Mouse (Mus musculus): ENCODE results near the gene Muc4. TPM values are rescaled to one million over a fixed set of nuclear protein-coding genes. Genes with fewer than 3 reads are reported as not detected.

Muc4 gene
- polyA plus RNA-seq, 1 experiment from 2014 or later: 0.21 TPM

DNA sequence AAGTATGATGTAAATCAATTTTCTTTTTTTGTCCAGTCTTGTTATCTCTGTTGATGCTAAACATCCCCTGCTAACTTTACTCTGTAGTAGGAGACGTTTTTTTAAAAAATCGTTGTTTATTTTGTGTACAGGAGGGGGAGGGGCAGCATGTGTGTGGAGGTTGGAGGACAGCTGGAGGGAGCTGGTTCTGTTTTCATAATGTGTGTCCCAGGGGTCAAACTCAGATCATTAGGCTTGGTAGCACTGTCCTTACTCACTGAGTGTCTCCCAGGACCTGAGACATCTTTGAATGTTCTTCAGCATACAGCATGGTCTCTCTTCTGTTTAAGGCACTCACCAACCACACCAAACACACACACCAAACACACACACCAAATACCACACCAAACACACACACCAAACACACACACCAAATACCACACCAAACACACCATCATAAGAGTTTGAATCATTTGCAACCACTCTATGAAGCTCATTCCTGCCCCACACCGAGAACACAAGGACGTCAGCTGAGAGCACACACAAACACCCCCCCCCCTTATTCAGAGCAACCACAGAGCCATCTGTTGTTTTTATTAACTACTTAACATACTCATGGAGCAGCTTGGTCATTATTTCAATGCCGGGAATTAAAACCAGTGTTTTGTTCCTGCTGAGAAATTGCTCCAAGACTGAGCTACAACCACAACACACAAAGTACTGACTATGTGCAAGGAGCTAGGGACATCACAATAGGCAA lies 47.8 kb downstream of the Muc4 start:
- H3K4me2 ChIP-seq (ENCODE audit: low read depth, low read length): no peak overlapping the region
- H3K36me3 ChIP-seq (ENCODE audit: control insufficient read depth, insufficient read depth): no peaks in the 10 kb centered on the region
- no peaks in the 10 kb centered on the region for H3K27me3 ChIP-seq (ENCODE audit: control insufficient read depth, insufficient read depth, low read length)
- H3K9me3 ChIP-seq (replicated peaks; ENCODE audit: control insufficient read depth, low read length): no peaks in the 10 kb centered on the region
- WGBS: 52% methylated on average over 5 of the region's 5 CpGs
- no peak overlapping the region for H3K4me3 ChIP-seq (ENCODE audit: low read length)
- H3K27ac ChIP-seq (ENCODE audit: low read length): no peak overlapping the region
- no peak overlapping the region for H3K9ac ChIP-seq (ENCODE audit: low read length)
- H3K4me1 ChIP-seq (ENCODE audit: control insufficient read depth, insufficient read depth, low read length): 0 out of 2 replicates have a peak, but pooled peaks cover 3% of the 10 kb centered on the region
- no peak for ATAC-seq (replicated peaks; ENCODE audit: extremely low read depth, insufficient read depth, low FRiP score)

DNA sequence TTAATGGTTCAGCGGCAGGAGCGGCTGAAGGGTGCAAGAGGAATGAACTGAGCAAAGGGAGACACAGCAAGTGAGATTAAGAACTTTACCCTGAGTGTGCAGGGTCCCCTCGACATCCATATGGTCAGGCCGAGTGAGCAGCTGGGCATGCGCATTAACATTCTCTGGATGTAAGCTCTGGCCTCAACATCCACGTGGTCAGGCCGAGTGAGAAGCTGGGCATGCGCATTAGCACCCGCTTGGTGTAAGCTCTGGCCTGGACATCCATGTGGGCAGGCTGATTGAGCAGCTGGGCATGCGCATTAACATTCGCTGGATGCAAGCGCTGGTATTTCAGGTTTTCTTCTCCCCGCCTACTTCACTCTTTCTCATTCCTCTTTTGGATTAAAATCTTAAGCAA lies 49.2 kb downstream of the Muc4 start:
- Histone ChIP-seq H3K36me3 (ENCODE audit: control insufficient read depth, insufficient read depth) (no peaks in the 10 kb centered on the region), H3K4me3 (ENCODE audit: low read length) (no peak overlapping the region), H3K9ac (ENCODE audit: low read length) (no peak overlapping the region), H3K9me3 (replicated peaks; ENCODE audit: control insufficient read depth, low read length) (no peaks in the 10 kb centered on the region), H3K4me2 (ENCODE audit: low read depth, low read length) (no peak overlapping the region), H3K27ac (ENCODE audit: low read length) (no peak overlapping the region), H3K27me3 (ENCODE audit: control insufficient read depth, insufficient read depth, low read length) (no peaks in the 10 kb centered on the region), H3K4me1 (ENCODE audit: control insufficient read depth, insufficient read depth, low read length) (no peaks in the 10 kb centered on the region)
- ATAC-seq (replicated peaks; ENCODE audit: extremely low read depth, insufficient read depth, low FRiP score): no peak
- WGBS: 80% methylated on average over 13 of the region's 13 CpGs

DNA sequence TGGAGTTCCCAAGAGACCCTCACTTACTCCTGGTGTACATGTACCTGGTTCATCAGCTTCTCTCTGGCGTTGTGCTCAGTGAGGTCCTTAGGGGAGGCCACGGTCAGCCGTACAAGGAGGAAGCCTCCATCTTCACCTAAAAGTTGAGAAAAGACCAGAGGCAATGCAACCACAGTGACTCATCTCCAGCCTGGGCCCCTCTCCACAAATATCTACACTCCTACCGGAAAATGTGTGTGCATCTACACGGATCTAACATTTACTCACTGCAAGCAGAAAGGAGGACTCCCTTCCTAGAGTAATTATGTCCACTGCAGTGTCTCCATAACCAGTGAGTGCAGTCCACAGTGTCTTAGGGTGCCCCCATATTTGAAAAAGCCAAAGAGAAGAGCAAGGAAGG lies 54.4 kb downstream of the Muc4 start:
- H3K36me3 ChIP-seq (ENCODE audit: control insufficient read depth, insufficient read depth): no peaks in the 10 kb centered on the region
- WGBS: 87% methylated on average over 5 of the region's 5 CpGs
- no peak overlapping the region for H3K4me2 ChIP-seq (ENCODE audit: low read depth, low read length)
- ATAC-seq (replicated peaks; ENCODE audit: extremely low read depth, insufficient read depth, low FRiP score): no peak
- H3K27ac ChIP-seq (ENCODE audit: low read length): no peak overlapping the region
- 0 out of 2 replicates have a peak, but pooled peaks cover 4% of the 10 kb centered on the region for H3K4me1 ChIP-seq (ENCODE audit: control insufficient read depth, insufficient read depth, low read length)
- no peak overlapping the region for H3K9ac ChIP-seq (ENCODE audit: low read length)
- no peaks in the 10 kb centered on the region for H3K27me3 ChIP-seq (ENCODE audit: control insufficient read depth, insufficient read depth, low read length)
- H3K4me3 ChIP-seq (ENCODE audit: low read length): no peak overlapping the region
- no peaks in the 10 kb centered on the region for H3K9me3 ChIP-seq (replicated peaks; ENCODE audit: control insufficient read depth, low read length)

DNA sequence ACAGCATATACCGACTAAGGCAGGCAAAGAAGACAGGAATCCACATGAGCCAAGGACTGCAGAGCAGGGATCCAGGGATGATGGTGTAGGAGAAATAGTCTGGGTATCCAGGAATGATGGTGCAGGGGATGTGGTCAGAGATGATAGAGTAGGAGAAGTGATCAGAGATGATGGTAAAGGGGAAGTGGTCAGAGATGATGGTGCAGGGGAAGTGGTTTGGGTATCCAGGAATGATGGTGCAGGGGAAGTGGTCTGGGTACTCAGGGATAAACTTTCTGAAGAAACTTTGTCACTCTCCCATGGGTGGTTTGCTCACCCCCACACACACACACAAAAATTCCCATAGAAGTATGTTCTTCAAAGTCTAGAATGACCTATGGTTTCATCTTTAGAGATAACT lies 59.5 kb downstream of the Muc4 start:
- Histone ChIP-seq H3K9ac (ENCODE audit: low read length) (no peak overlapping the region), H3K36me3 (ENCODE audit: control insufficient read depth, insufficient read depth) (no peaks in the 10 kb centered on the region), H3K4me1 (ENCODE audit: control insufficient read depth, insufficient read depth, low read length) (0 out of 2 replicates have a peak, but pooled peaks cover 4% of the 10 kb centered on the region), H3K4me2 (ENCODE audit: low read depth, low read length) (no peak overlapping the region), H3K27me3 (ENCODE audit: control insufficient read depth, insufficient read depth, low read length) (no peaks in the 10 kb centered on the region), H3K4me3 (ENCODE audit: low read length) (no peak overlapping the region), H3K27ac (ENCODE audit: low read length) (no peak overlapping the region), H3K9me3 (replicated peaks; ENCODE audit: control insufficient read depth, low read length) (0 out of 2 replicates have a peak, but pooled peaks cover 4% of the 10 kb centered on the region)
- ATAC-seq (replicated peaks; ENCODE audit: extremely low read depth, insufficient read depth, low FRiP score): no peak
- 71% methylated on average over 1 of the region's 1 CpGs for WGBS

DNA sequence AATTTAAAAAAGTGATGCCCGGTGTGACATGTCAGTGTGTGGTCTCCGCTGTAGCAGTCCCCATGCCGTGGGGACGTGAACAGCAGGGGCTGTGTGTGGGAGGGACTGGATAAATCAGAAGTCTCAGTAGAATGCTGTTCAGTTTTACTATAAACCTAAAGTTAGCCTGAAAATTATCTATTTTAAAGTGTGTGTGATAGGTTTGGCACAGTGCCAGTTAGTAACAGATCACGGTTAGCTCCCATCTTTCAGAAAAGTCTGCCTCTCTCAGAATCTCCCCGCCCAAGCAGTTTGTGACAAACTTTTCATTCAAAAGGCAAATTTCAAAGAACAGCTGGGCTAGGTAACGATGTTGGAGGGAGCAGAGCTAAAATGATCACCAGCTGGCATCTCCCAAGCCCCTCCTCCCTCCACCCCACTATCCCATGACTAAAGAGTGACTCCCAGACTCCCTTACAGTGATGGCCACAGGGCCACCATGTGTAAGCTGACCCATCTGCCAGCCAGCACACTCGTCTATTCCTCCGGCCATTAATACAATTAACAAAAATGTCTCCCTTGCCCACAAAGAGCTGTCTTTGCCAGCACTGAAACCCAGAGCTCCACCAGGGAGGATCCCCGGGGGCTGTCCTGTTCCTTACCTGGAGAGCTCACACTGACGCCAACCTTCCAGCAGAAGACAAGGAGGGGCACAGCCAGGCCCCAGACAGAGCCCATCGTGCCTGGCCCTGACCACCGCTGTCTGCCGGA lies 61.2 kb downstream of the Muc4 start:
- H3K9ac ChIP-seq (ENCODE audit: low read length): no peak overlapping the region
- no peaks in the 10 kb centered on the region for H3K27me3 ChIP-seq (ENCODE audit: control insufficient read depth, insufficient read depth, low read length)
- H3K9me3 ChIP-seq (replicated peaks; ENCODE audit: control insufficient read depth, low read length): 0 out of 2 replicates have a peak, but pooled peaks cover 4% of the 10 kb centered on the region
- WGBS: 69% methylated on average over 14 of the region's 14 CpGs
- H3K4me1 ChIP-seq (ENCODE audit: control insufficient read depth, insufficient read depth, low read length): peaks cover 4% of the 10 kb centered on the region; the same call in 1 of the 2 replicates
- ATAC-seq (replicated peaks; ENCODE audit: extremely low read depth, insufficient read depth, low FRiP score): no peak
- no peak overlapping the region for H3K27ac ChIP-seq (ENCODE audit: low read length)
- no peaks in the 10 kb centered on the region for H3K36me3 ChIP-seq (ENCODE audit: control insufficient read depth, insufficient read depth)
- H3K4me3 ChIP-seq (ENCODE audit: low read length): no peak overlapping the region
- H3K4me2 ChIP-seq (ENCODE audit: low read depth, low read length): no peak overlapping the region

DNA sequence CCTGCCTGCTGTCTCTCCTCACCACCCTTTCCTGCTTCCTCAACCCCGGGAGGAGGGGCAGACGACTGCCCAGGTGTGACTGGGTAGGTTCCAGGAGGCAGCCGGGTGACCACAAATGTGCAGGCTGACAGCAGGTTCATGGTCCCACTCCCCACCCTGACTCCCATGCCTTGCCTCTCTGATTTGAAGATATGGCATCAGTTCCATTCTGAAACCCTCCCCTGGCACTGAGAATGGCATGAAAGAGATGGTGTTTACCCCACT lies 61.7 kb downstream of the Muc4 start, which contains the start of gene Muc20:
TSS of gene Muc20 (minus strand) at position 10 of the 264 bp plus-strand sequence.
- Histone ChIP-seq H3K27me3 (ENCODE audit: control insufficient read depth, insufficient read depth, low read length) (no peaks in the 10 kb centered on the region), H3K4me3 (ENCODE audit: low read length) (no peak within 1 kb of the TSS), H3K36me3 (ENCODE audit: control insufficient read depth, insufficient read depth) (no peaks in the 10 kb centered on the region), H3K4me2 (ENCODE audit: low read depth, low read length) (no peak within 1 kb of the TSS), H3K27ac (ENCODE audit: low read length) (no peak within 1 kb of the TSS), H3K9ac (ENCODE audit: low read length) (no peak within 1 kb of the TSS), H3K4me1 (ENCODE audit: control insufficient read depth, insufficient read depth, low read length) (peaks cover 4% of the 10 kb centered on the region; the same call in 1 of the 2 replicates), H3K9me3 (replicated peaks; ENCODE audit: control insufficient read depth, low read length) (0 out of 2 replicates have a peak, but pooled peaks cover 4% of the 10 kb centered on the region)
- no peak for ATAC-seq (replicated peaks; ENCODE audit: extremely low read depth, insufficient read depth, low FRiP score)
- 62% methylated on average over 3 of the region's 3 CpGs for WGBS

DNA sequence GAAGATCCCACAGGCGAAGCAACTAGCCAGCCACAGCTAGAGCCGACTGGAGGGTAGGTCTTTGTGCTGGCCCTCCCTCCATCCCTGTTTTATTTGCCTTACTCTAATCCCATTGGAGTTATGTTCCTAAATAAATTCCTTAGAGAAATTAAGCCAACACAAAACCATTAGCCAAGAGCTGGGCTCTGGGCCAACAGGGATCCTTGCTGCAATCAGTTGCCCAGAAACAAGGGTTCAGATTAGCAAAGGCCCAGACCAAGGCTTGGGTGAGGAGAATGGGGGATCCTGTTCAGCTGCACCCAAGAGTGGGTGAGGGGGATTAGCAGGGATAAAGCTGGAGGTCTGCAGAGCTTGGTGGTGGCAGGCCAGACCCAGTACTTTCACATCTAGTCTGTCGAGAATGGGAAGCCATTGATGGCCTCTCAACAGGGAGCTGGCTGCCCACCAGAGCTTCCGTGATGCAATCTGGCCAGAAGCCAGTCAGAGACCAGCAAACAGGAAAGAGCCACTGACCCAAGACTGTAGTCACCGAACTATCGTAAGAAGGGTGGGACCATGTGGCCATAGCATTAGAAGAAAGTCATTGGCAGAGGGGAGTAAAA lies 67.7 kb downstream of the Muc4 start:
- Histone ChIP-seq H3K27me3 (ENCODE audit: control insufficient read depth, insufficient read depth, low read length) (no peaks in the 10 kb centered on the region), H3K4me2 (ENCODE audit: low read depth, low read length) (peak overlapping the region; percentile 14; the same call in 1 of the 2 replicates), H3K9ac (ENCODE audit: low read length) (no peak overlapping the region), H3K27ac (ENCODE audit: low read length) (peak overlapping the region; percentile 69), H3K36me3 (ENCODE audit: control insufficient read depth, insufficient read depth) (no peaks in the 10 kb centered on the region), H3K4me3 (ENCODE audit: low read length) (no peak overlapping the region), H3K9me3 (replicated peaks; ENCODE audit: control insufficient read depth, low read length) (0 out of 2 replicates have a peak, but pooled peaks cover 4% of the 10 kb centered on the region), H3K4me1 (ENCODE audit: control insufficient read depth, insufficient read depth, low read length) (peaks cover 11% of the 10 kb centered on the region)
- 27% methylated on average over 6 of the region's 6 CpGs for WGBS
- peak; percentile 33; the same call in 1 of the 2 replicates for ATAC-seq (replicated peaks; ENCODE audit: extremely low read depth, insufficient read depth, low FRiP score)

DNA sequence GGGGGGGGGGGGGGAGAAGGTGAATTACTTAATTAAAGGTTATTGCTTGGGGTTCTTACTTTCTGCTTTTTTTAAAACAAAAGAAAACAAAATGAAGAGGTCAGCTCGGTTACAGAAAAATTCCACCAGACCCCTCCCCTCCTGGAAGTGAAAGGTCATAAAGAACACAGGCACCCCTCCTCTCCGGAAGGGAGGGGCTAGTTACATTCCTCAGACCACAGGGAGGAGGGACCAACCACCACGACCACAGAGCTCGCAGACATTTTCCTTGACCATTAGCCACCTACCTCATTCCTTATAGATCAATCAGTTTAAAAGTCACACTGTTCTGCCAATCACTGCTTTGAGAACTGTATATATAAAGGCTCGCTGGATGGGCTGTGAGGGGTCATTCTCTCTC lies 68.2 kb downstream of the Muc4 start:
- Histone ChIP-seq H3K27ac (ENCODE audit: low read length) (no peak overlapping the region), H3K4me3 (ENCODE audit: low read length) (no peak overlapping the region), H3K9ac (ENCODE audit: low read length) (no peak overlapping the region), H3K4me2 (ENCODE audit: low read depth, low read length) (no peak overlapping the region), H3K27me3 (ENCODE audit: control insufficient read depth, insufficient read depth, low read length) (no peaks in the 10 kb centered on the region), H3K36me3 (ENCODE audit: control insufficient read depth, insufficient read depth) (no peaks in the 10 kb centered on the region), H3K9me3 (replicated peaks; ENCODE audit: control insufficient read depth, low read length) (0 out of 2 replicates have a peak, but pooled peaks cover 4% of the 10 kb centered on the region), H3K4me1 (ENCODE audit: control insufficient read depth, insufficient read depth, low read length) (peaks cover 11% of the 10 kb centered on the region)
- no peak for ATAC-seq (replicated peaks; ENCODE audit: extremely low read depth, insufficient read depth, low FRiP score)
- WGBS: 57% methylated on average over 5 of the region's 5 CpGs

DNA sequence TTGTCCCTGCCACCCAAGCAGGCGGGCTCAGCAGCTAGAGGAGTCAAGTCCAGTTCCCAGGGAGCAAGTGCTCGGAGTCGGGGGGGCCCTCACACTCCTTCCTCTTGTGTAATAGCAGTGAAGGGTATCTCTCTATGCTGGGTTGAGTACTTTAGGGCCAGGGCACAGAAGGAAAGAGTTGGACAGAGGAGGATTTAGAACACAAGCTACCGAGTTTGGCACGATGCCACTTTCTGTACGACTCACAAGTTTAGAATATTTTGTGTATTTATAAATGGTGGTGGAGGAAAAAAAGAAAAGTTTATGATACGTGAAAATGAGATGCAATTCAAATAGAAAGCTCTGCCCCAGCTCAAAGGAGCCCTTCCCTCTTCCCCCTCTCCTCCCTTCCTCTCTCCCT lies 69.5 kb downstream of the Muc4 start:
- Histone ChIP-seq H3K4me2 (ENCODE audit: low read depth, low read length) (no peak overlapping the region), H3K36me3 (ENCODE audit: control insufficient read depth, insufficient read depth) (no peaks in the 10 kb centered on the region), H3K4me3 (ENCODE audit: low read length) (no peak overlapping the region), H3K4me1 (ENCODE audit: control insufficient read depth, insufficient read depth, low read length) (peaks cover 11% of the 10 kb centered on the region), H3K9ac (ENCODE audit: low read length) (no peak overlapping the region), H3K9me3 (replicated peaks; ENCODE audit: control insufficient read depth, low read length) (0 out of 2 replicates have a peak, but pooled peaks cover under 1% of the 10 kb centered on the region), H3K27ac (ENCODE audit: low read length) (no peak overlapping the region), H3K27me3 (ENCODE audit: control insufficient read depth, insufficient read depth, low read length) (no peaks in the 10 kb centered on the region)
- ATAC-seq (replicated peaks; ENCODE audit: extremely low read depth, insufficient read depth, low FRiP score): no peak
- WGBS: 62% methylated on average over 7 of the region's 7 CpGs

Data from heart, embryonic 16.5 days (tissue).